Mouse (Mus musculus): ENCODE results near the gene Ric8a.
"Not testable (repeated sequence)": the region's sequence is repeated elsewhere in the genome, so short reads cannot be mapped to it uniquely, and the experiment has no call there.

Gene Ric8a

DNA sequence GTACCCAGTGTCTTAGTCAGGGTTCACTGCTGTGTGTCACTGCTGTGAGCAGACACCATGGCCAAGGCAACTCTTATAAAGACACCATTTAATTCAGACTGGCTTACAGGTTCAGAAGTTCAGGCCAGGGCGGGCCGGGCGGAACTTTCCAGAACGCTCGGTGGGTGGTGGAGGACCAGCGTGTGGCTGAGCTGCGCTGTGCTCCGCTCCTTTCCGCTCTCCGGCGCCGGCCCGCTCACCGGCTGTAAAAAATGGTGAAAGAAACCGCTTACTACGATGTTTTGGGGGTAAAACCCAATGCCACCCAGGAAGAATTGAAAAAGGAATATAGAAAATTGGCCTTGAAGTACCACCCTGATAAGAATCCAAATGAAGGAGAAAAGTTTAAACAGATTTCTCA is 33.9 kb downstream of the Ric8a start:
- DNase-seq (ENCODE audit: low spot score): not testable (repeated sequence)

GRCm38 (mm10) chr7:140894031-140894430 is 37.3 kb downstream of the Ric8a start:
- no peak for DNase-seq (ENCODE audit: low spot score)

- no peak for DNase-seq (ENCODE audit: low spot score)
Observed at GRCm38 (mm10) chr7:140894611-140895010, 37.9 kb downstream of the Ric8a start.

- no peak for DNase-seq (ENCODE audit: low spot score)
Observed at GRCm38 (mm10) chr7:140897863-140898262, 41.1 kb downstream of the Ric8a start.

- no peak for DNase-seq (ENCODE audit: low spot score)
Observed at GRCm38 (mm10) chr7:140899121-140899520, 42.4 kb downstream of the Ric8a start.

- DNase-seq (ENCODE audit: low spot score): no peak
Observed at GRCm38 (mm10) chr7:140900220-140900619, 43.5 kb downstream of the Ric8a start, which contains the start of gene Cox8b. TSS of gene Cox8b (minus strand) at chr7:140900446.

DNA sequence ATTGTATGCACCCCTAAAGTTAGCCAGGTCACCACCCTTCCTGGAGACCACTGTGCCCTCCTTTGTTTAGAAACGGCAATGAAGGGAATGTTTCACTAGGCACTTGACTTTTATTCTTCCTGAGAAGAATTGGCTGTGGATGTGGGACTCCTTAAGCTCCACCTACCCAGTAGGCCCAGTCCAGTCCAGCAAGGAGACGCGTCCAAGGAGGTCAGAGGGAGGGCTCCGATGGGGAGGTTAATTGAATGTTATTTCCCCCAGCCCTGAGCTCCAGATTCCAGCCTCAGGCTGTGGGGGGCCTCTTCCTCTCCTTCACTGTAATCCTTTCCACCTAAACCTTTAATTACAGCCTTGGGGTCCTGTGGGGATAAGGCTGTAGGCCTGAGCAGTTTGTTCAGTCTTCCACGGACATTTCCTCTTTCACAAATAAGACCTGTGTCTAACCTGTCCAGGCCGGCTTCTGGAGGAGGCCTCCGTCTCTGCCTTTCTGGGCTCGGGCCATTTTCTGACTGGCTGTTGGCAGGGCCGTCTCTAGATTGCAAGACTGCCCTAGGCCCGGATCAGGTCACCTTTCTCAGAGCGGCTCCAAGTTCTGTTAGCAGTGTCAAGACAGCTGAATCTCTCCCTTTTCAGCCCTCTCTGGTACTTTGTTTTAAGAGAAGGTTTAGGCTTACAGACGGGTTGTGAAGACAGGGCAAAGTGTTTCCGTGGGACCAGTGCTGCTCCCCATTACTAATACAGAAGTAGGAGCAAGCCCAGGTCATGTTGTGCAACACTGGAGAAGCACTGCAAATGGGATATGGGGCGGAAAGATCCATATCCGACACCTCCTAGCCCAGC is 45.5 kb downstream of the Ric8a start:
- no peak for DNase-seq (ENCODE audit: low spot score)

- no peak for DNase-seq (ENCODE audit: low spot score)
Observed at GRCm38 (mm10) chr7:140903212-140903611, 46.5 kb downstream of the Ric8a start.

DNA sequence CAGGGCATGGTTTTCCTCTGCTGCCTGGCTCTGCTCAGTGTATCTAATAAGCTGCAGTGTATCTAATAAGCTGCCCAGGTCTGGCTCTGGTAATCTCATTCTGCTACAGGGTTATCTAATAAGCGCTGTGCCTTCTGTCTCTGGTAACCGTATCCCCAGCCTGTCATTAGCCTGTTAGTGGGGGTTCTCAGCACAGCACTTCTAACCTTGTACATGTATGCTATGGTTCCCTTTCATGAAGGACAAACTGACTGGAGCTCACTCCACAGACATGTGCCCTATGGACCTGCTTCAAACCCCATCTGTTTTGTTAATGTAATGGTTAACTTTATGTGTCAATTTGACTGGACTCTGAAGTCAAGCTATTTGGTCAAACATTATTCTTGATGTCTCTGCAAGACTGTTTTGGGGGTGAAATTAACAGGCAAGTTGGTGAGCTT is 48.9 kb downstream of the Ric8a start:
- DNase-seq (ENCODE audit: low spot score): no peak

DNA sequence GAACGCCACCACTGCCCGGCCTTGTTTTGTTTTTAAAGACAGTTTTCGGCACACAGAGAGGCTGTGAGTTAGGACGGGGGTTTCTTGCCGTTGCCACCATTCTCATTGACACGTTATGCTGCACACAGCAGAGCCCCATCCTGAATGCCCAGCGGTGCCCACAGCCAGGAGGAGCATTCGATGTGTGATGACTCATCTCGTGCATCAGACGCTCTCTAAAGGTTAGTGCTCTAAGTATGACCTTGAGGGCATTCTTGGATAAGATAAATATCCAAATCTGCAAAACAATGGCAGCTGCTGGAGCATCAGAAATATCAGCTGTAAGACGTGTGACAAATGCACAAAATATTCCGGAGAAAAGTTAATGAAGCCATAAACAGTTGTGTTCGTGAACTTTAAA is 50.4 kb downstream of the Ric8a start:
- no peak for DNase-seq (ENCODE audit: low spot score)

GRCm38 (mm10) chr7:140907697-140908096 is 50.9 kb downstream of the Ric8a start:
- no peak for DNase-seq (ENCODE audit: low spot score)

- no peak for DNase-seq (ENCODE audit: low spot score)
Observed at GRCm38 (mm10) chr7:140908181-140908580, 51.4 kb downstream of the Ric8a start.

GRCm38 (mm10) chr7:140908634-140909107 is 51.9 kb downstream of the Ric8a start:
- peak; percentile 69 for DNase-seq (ENCODE audit: low spot score)

- no peak for DNase-seq (ENCODE audit: low spot score)
Observed at GRCm38 (mm10) chr7:140912293-140912692, 55.5 kb downstream of the Ric8a start.

DNA sequence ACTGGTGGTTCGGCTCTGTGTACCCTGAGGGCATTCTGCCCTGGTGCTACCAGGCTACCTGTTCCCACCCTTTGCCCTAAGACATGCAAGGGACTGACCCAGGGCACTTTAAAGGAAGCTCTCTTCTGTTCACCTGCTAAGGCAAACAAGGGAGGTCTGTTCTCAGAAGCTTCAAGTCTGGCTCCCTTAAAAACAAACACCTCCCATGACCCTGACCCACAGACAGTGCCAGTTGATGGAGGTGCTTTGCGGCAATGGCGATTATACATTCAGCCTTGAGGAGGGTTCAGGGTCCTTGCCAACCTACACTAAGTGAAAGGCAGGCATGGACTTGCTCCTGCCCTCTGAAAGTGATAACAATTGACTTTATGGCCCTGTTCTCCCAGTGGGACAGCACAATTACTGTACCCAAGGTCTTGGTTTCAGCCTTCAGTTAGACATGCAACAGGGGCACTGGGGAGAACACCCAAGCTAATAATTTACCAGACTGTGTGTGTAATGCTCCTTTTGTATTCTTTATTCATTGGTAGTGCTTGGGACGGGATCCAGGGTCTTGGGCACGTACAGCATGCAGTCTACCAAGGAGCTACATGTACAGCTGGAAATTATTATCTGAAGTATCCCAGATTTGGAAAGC is 56.2 kb downstream of the Ric8a start:
- no peak for DNase-seq (ENCODE audit: low spot score)
